Mouse (Mus musculus) adipocyte (in vitro differentiated cells): Measurements from ENCODE around the gene Clybl.

Source experiments
- DNase-seq: peaks from one replicate; pipeline ENCODE4 v3.0.0-alpha.2; 2016; ENCODE audit warnings: low spot score

Clybl gene

DNA sequence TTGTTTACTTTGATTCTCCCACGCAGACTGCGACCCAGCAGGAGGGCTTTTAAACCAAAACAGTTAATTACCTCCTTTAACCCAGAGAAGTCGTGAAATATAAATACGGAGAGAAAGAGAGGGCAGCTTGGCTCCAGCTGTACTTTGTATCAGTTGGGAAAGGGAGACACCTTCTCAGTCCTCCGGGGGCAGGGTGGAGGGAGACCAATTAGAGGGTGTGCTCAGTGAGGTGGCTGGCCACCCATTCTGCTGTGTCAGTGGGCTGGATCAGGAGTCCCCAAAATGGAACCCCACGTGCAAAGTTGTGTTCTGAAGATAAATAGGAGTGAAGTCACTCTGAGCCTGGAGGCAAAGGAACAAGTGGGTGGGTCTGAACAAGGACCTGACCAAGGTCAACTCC is 181.7 kb downstream of the Clybl start:
- no peak for DNase-seq

DNA sequence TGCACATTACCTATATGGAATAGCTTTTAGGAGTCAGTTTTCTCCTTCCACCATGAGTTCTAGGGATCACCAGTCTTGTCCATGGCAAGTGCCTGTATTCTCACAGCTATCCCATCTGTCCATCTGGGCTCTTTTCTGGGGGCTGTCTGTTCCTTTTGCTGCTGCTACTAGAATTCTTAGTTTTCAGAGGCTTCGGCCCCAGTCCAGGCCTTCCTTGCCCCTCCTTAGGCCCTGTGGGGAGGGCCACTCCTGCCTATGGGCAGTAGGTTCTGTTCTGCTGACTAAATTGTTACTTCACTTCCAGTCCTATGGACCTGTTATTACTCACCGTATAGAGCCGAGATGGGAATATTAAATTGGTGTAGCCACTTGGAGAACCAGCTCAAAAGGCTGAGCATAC is 182.5 kb downstream of the Clybl start:
- no peak for DNase-seq

DNA sequence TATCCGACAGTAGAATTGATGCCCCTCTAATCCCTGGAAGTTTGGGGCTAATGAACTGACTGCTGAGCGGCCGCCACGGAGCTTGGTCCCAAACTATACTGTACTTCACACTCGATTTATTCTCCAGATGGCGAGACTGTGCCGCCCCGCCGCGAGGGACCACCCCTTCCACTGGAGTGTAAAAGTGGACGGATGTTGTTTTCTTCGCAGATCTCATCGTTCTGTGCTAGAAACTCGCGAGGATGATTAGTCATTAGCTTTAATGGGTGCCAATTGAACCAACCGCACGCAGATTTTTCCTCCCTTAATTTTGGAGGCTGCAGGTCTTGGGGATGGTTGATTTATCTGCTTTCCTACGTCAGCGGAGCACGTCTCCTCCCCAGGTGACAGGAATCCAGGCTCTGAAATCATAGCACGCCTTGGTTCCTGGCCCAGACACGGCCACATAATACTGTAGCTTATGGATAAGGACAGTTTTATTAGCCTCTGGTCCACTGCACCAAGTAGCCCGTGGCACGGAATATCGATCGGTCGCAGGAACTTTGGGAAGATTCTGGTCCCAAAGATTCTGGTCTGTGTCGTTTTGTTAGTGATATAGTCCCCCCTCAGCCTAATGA is 185.9 kb downstream of the Clybl start:
- DNase-seq: no peak

DNA sequence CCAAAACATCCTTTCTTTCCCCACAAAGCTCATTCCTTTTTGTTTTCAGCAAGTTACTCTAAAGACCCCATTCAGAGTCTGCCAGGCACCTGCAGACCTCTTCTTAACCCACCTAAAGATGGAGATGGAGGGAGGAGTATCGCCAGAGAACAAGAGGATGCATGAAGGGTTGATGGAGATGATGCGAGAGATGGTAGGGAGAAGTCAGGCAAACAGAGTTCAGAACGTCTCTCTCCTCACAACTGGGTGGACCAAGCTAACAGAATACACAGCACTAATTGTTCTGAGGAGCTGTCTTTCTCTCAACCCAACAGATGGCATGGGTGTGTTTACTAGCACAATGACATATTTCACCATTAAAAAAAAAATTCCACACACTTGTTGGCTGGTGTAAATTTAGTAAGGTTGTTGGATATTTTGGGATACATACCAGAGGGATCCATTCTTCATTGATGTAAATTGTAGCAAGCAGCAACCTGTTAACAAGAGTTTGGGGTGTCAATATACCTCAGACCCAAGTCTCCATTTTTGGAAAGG is 186.4 kb downstream of the Clybl start:
- DNase-seq: no peak

DNA sequence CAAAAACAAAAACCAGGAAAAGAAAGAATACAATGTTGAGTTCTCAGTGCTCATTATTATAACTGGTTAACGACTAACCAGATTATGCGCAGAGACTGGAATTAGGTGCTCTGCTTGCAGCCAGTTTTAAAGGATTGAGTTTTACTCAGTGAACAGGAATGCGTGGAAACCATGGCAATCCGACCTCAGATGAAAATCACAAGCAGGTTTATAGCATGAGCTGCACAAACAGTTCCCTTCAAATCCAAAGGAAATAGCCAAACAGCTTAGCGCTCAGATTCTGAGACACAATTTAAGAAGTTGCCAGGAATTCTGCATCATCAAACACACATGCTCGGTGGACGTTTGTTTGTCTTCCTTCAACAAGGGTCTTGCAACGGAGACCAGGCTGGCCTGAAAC is 187.0 kb downstream of the Clybl start:
- no peak for DNase-seq

DNA sequence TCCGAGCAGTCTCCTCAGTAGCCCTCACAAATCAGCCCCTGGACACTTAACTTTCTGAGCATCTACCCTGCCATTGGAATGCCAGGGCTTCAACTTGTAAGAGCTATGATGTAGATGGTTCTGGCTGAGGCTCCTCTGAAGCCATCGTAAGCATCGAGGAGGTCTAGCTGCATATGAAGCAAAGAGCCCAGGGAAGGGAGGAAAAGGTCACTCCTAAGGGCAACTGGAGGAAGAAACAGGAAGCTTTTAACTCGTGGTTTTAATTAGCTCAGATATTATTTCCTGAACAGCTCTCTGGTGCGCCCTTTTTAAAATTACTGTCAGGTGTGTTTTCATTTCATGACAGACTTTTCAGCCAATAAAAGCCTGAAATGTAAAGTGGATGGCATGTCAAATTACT is 190.5 kb downstream of the Clybl start:
- no peak for DNase-seq

DNA sequence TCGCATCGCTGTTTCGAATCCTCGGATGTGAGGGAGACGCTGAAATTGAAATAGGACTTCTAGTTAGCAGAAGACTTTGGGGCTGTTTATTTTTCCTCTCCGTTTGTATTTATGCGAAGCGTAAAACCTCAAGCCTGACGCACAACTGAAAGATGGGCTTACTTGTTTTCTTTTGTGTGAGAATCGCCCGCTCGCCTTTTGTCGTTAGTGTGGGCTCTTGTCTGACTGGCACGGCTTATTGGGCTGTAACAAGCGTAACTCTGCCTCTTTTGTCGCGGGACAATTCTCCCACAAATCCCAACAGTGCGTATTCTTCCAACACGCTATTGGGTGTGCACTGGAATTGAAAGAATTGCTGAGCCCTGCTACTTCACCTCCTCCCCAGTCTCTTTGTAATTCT is 192.0 kb downstream of the Clybl start:
- DNase-seq: no peak

DNA sequence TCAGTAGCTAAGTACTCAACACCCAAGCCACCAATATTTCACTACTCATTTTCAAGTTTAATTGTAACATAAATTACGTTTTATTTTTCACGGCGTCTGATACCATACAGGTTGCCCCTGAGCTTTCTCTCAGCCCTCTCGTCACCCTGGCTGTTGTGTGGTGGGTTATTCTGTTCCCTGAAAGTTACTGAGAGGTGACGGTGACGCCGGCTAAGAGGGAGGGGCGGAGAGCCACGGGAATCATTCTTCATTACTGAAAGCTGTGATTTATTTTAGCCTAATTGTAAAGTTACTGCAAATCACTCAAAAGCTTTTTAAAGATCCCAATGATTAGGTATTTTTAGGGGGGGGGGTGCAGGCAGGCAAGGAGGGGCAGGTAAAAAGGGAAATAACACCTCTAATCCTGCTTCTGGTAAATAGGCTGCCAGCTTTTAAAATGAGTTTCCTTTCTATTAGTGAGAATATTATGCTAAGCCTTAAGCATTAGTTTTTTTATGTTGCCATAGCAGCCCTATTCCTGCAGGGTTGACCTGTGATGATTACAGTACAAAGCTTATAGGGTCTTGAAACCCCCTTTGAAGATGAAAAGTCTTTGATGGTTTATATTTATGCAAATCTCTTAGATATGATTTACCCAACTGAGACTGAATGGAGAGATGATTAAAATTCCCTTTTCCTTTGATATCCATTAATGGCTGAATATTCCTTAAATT is 192.9 kb downstream of the Clybl start:
- no peak for DNase-seq

DNA sequence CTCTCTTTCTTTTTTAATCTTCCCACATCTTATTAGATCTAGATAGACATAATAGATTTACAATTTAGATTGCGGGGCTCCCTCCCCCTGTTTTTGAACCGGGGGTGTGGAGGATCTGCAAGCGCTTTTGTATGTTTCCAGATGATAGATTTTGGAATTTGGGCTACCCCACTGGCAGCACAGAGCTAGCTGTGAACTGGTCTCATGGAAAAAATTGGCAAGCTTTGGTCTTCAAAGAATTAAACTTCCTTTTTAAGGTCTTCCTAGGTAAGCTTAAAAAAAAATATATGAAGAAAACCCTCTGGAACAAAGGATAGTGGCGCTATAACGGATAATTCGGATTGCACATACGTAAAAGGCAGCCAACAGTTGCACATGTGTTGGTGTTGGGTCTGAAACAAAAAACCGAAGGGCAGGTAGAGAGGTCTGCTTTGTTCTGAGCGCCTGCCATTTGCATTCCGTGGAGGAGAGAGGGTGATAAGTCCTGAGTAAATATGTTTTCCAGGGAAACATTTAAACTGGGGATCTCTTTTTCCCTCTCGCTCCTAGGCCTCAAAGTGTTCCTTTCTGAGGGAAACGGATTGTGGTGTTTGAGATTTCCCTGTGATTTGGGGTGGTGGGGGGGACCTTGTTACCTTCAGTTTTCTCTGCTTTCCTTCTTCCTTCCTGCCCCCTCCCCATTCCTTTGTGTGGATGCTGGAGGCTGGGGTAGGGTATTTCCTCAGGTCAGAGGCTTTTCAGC is 193.7 kb downstream of the Clybl start:
- no peak for DNase-seq

DNA sequence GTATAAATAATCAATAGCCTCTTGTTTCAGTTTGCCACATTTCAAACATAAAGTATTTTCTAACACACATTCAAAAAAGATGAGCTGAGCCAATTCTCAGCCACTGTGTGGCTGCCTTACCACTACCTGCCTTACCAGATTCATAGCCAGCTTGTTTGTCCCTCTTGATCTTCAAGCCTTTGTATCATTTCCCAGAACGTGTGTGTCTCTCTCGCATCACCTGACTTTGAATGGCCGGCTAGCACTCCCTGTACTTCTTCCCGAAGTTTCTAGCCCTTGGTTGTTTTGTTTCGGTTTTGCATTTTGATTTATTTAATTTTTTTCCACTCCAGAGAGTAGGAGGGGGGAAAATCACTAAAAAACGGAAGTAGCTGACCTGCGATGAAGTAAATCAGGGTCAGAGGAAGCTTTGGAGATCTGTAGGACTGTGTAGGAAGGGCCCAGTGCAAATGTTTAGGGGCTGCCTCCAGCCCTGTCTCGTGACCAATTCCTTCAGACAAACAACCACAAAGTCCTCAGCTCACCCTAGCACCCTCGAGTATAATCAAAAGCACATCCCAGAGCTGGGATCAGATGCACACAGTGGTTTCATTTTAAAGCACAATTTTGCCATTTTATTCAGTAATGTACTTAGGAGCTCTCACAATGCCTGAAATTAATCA is 195.1 kb downstream of the Clybl start:
- no peak for DNase-seq

DNA sequence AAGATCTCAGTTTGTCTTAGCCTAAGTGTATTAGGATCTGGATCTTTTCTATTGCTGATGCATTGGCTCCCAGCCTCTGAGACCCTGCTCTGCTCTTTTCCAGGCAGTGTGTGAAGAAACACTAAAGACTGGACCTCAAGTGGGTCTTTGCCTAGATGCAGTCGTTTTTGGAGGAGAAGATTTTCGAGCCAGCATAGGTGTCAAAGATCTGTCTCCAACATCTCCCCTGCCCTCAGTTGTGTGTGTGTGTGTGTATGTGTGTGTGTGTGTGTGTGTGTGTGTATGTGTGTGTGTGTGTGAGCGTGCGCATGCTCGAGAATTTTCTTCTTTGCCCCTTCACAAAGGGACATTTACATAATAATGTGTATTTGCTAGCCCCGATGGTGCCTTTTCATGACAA is 196.2 kb downstream of the Clybl start:
- no peak for DNase-seq

DNA sequence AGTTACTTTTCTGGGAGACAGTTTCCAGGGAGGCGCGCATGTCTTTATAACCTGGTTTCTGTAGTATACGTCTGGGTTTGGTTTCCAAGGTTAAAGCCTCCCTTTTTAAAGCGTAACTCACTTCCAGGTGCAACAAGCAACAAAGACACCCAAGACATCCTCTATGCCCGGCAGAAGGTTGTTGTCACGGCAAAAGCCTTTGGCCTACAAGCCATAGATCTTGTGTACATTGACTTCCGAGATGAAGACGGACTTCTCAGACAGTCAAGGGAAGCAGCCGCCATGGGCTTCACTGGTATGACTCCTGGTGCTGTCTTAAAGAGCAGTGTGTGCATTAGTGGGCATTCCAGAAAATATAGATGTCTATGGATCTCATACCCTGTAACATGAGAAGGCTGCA is 197.6 kb downstream of the Clybl start:
- DNase-seq: no peak

DNA sequence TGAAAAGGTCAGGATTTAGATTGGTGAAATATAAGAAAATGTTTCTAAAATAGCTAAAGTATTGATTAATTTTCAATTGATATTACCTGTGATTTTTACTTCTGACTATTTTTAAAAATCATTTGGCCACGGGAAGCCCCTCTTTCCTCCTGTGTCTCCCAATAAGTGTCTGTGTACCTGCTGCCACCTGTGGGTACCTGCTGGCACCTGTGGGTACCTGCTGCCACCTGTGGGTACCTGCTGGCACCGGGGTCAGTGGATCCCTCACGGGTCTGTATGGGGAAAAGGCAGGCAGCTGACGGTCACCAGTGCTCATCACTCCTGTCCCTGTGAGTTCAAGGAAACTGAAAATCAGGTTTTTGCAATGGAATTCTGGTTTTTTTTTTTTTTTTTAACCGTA is 198.5 kb downstream of the Clybl start:
- DNase-seq: no peak

DNA sequence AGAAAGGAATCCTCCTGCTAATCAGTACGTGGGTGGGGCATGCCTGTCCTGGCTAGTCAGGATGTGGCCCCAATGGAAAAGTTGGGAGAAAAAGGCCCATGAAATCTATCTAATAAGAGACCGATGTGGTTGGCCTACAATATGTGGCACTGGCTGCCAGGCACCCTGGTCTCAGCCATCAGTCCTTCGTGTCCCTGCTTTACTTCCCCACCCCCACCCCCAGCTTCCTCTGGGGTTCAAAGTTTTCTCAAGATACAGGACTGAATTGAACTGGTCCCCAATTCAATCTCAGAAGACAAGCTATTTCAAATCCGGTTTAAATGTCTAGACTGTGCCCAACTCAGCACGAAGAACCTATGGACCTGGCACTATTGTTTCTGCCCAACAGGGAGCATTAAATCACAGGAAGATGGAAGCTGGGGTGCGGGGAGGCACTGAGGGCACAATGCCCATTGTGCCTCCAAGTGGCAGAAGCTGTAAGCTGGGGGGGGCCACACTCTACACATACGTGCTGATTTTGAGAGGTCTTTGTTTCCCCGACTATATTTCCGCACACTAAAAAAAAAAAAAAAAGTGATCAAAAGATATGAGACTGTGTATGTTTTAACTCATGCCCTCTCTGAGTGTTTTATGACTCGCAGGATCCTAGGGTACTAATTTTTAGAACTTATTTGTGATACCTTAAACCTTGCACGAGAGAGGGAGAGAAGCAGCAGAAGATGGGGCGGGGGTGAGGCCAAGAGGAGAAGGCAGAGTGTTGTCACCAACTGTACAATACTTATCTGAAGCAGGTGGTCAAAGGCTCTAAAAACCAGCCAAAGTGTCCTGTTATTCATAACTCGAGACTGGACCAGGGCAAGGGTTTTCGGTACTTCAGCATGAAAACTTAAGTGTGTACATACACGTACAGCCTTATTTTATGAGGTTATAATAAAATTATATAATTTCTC is 199.7 kb downstream of the Clybl start:
- no peak for DNase-seq

DNA sequence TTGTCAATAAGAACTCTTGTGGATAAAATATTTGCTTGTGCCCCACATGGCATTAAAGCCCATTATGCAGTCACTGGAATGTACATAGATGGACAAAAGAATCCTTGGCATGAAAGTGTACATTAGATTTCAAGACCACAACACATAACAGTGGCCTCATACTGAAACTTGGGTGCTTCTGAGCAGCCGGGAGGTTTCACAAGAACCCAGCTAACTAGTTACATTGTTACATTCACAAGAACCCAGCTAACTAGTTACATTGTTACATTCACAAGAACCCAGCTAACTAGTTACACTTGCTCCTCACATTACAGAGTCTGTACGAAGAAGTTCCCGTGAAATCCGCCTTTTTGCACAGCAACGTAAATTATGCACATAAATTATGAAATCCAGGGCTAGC is 200.8 kb downstream of the Clybl start:
- DNase-seq: no peak

DNA sequence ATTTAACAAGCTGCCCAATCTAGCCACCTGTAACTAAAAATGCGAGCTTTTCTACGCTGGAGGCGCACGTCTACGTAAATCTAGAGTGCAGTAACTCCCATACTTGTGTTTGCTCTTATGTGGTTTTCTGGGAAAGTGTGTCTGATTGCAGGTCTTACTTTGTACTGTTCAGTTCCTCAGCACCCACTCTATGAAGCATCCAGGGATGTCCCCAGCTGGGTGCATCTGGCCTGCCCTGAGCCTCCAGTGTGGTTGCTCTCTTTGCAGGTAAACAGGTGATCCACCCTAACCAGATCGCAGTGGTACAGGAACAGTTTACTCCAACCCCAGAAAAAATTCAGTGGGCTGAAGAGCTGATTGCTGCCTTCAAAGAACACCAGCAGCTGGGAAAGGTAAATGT is 202.4 kb downstream of the Clybl start:
- no peak for DNase-seq

DNA sequence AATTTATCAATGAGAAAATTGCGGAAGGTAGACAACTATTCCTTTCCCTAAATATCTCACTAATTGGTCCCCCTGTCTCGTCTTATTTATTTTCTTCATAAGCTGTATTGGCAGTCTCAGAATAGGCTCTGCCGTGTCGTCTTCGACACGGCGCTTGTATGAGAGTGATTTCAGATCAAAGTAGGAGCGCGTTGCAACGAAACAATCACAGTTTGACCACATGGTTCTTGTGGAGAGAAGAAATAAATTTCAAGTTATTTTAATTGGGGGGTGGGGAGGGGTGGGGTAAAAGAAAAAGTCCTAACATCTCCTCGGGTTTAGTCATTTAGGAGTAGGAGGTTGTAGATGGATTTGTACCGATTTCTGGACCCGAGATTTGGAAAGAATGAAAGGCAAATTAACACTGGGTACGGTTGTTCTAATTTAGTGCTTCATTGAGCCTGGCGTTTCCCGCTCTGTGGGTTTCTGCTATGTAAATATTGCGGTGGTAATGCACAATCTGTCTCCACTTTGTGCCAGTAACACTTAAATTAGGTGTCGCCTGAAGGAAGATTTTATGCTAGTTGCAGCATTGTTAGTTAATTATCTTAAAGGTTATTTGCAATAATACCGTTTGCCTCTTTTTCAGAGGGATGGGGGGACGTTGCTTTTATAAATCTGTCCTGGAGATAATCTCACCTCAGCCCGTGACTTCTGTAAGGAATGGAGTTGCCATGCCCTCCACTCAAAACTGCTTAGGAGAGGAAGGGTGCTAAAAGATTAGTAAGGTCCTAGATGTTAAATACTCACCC is 203.1 kb downstream of the Clybl start:
- DNase-seq: no peak

DNA sequence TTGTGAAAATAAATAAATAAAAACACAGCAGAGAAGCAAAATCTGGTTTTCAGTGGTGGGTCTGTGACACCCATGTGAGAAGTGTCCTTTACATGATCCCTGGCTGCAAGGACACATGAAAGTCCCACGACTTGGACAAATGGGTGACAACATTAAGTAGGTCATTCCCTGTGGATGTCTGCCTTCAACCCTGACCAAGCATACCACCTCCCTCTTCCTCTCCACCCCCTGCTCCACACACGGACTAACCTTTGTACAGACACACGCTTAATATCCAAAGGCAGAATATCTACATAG is 203.7 kb downstream of the Clybl start:
- DNase-seq: no peak

DNA sequence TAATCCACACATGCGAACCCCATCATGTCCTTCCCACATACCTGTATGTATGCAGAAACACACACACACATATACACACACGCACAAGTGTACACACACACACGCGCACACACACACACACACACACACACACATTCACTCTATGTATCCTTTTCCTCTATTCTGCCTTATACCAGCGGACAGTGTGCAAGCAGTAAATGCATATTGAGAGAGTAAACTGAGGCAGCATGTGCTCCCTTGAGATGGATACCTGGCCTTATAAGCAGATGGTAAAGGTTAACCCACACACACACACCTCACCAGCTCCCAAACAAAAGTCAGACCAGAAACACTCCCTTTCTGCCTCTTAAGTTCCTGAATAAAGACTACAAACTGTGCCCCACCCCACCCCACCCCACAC is 204.3 kb downstream of the Clybl start:
- DNase-seq: no peak

DNA sequence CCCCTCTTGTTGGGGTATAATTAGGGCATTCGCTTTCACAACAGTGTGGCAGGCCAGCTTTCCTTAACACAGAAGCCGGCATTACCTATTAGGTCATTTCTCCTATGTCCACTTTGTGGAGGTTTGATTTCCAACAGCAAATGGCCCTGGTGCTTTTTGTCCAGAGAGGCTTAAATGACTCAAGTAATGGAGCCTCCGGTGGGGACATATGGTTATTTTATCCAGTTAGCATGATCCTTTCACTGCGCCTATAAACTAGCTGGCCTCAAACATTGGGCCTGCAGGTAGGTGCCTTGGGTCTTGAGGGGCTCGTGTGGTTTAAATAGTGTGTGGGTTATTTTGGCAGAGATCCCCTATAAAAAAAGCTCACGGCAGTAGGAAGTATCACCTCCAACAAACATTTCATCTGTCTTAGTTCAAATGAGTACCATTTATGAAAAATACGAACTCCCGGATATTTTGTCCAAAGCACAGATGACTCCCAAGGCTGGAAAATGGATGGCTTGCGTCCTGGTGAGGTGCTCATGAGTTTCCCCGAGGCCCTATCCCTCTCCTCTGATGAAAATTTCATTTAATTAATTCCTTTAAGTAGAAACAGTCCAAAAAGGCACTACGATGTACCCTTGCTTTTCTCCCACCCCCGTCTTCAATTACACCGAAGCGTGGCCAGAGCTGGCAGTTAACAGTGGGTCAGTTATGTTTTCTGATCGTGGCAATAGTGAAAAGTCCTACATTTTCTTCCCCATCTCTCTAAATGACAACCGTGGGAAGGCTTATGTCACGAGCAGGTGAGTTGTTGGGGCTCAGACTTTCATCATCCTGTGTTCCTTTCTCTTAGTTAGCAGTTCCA is 205.0 kb downstream of the Clybl start:
- no peak for DNase-seq
